Mouse (Mus musculus): ENCODE data around the gene Hnf4a. TPM values are rescaled to one million over a fixed set of nuclear protein-coding genes. Genes with fewer than 3 reads are reported as not detected.

Gene Hnf4a
- polyA plus RNA-seq, 1 experiment from 2014 or later = not detected

DNA sequence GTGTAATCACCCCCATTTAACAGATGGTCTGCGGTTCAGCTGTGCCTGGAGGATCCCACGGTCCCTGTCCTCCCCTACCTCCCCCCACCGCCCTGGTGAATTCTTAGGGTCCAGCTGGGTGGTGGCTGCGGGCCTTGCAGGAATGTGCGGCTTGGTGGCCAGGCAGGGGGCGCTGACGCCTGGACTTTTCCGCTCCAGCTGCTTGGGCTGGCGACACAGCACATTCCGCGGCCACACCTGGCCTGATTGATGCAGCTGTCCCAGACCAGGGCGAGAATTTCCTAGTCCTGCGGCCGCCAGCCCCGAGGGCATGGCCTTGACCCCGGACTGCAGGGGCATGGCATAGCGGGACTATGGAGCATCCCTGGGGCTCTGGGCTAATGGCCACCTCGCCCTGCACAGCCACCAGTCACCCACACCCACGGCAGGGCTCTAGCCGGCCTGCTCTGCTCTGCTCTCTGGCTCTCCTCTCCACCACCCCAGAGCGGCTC is 25.0 kb upstream of the Hnf4a start:
- Histone ChIP-seq H3K4me1 (replicated peaks; ENCODE audit: control insufficient read depth, insufficient read depth, low read length) (0 out of 2 replicates have a peak, but pooled peaks cover 4% of the 10 kb centered on the region), H3K4me2 (replicated peaks) (peak overlapping the region; percentile 50), H3K9ac (peak overlapping the region; percentile 49), H3K27me3 (ENCODE audit: control insufficient read depth, insufficient read depth, low read length) (peaks cover 6% of the 10 kb centered on the region; the same call in 1 of the 2 replicates), H3K27ac (no peak overlapping the region), H3K9me3 (ENCODE audit: control insufficient read depth, low read length) (no peaks in the 10 kb centered on the region), H3K36me3 (replicated peaks; ENCODE audit: control insufficient read depth, insufficient read depth) (no peaks in the 10 kb centered on the region), H3K4me3 (replicated peaks; ENCODE audit: low read length) (peak overlapping the region; percentile 23)
- 3% methylated on average over 21 of the region's 21 CpGs for WGBS
- ATAC-seq (ENCODE audit: low FRiP score) (no peak; the same call in 1 of the 2 replicates), DNase-seq (ENCODE audit: low spot score) (peak; percentile 37)

- H3K9me3 ChIP-seq (ENCODE audit: control insufficient read depth, low read length) = no peaks in the 10 kb centered on the region
- H3K4me1 ChIP-seq (replicated peaks; ENCODE audit: control insufficient read depth, insufficient read depth, low read length) = no peaks in the 10 kb centered on the region
- no peak overlapping the region for H3K27ac ChIP-seq
- DNase-seq (ENCODE audit: low spot score) (no peak), ATAC-seq (ENCODE audit: low FRiP score) (no peak)
- no peak overlapping the region for H3K9ac ChIP-seq
- no peaks in the 10 kb centered on the region for H3K36me3 ChIP-seq (replicated peaks; ENCODE audit: control insufficient read depth, insufficient read depth)
- H3K4me3 ChIP-seq (replicated peaks; ENCODE audit: low read length) = no peak overlapping the region
- H3K4me2 ChIP-seq (replicated peaks) = no peak overlapping the region
- H3K27me3 ChIP-seq (ENCODE audit: control insufficient read depth, insufficient read depth, low read length) = no peaks in the 10 kb centered on the region
- 93% methylated on average over 3 of the region's 3 CpGs for WGBS
These were observed 19.2 kb upstream of the Hnf4a start for GRCm38 (mm10) chr2:163487360-163487759.

DNA sequence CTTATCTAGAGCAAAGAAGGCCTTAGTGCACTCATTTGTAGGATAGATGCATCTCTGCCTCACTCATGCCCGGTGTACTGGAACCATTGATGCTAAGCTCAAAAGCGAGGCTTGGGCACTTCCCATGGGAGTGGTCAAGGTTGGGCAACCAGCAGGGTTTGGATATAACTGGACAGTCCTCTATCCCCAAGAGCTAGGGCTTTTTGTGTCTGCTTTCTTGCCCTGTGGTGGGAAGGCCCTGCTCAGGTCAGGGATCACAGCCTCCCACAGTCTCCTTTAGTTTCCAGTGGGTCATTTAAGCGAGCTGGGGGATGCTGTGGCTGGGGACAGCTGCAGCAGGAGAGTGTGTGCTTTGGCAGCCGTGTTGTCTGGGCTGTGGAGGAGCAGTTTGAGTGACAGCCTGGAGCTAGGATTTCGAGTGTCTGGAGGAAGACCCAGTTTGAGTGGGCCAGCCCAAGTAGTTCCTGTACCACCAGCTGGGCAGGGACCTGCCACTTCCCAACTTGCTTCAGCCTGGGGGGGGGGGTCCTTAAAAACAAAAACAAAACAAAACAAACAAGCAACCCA is 16.8 kb upstream of the Hnf4a start:
- Histone ChIP-seq H3K4me3 (replicated peaks; ENCODE audit: low read length) (no peak overlapping the region), H3K27ac (no peak overlapping the region), H3K9me3 (ENCODE audit: control insufficient read depth, low read length) (no peaks in the 10 kb centered on the region), H3K4me2 (replicated peaks) (no peak overlapping the region), H3K36me3 (replicated peaks; ENCODE audit: control insufficient read depth, insufficient read depth) (no peaks in the 10 kb centered on the region), H3K9ac (no peak overlapping the region), H3K27me3 (ENCODE audit: control insufficient read depth, insufficient read depth, low read length) (no peaks in the 10 kb centered on the region), H3K4me1 (replicated peaks; ENCODE audit: control insufficient read depth, insufficient read depth, low read length) (no peaks in the 10 kb centered on the region)
- ATAC-seq (ENCODE audit: low FRiP score) (no peak), DNase-seq (ENCODE audit: low spot score) (no peak)
- 48% methylated on average over 5 of the region's 5 CpGs for WGBS

DNA sequence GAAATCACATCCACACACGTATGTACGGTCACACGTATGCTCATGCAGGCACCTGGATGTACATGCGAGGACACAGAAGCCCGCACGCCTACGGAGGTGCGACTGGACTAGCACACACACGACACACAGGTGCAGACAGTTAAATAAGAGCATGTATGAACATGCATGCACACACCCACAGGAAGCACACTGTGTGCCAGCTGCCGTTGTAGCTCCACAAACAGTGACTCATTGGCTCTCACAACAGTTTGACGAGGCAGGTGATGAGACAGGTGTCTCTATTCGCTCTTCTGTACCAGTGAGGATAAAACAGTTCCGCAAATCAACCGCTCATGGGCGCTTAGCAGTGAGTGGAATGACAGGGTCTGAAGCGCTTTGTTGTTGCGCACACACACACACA is 16.0 kb upstream of the Hnf4a start:
- DNase-seq (ENCODE audit: low spot score) (no peak), ATAC-seq (ENCODE audit: low FRiP score) (no peak)
- Histone ChIP-seq H3K9me3 (ENCODE audit: control insufficient read depth, low read length) (no peaks in the 10 kb centered on the region), H3K27ac (no peak overlapping the region), H3K36me3 (replicated peaks; ENCODE audit: control insufficient read depth, insufficient read depth) (no peaks in the 10 kb centered on the region), H3K4me3 (replicated peaks; ENCODE audit: low read length) (no peak overlapping the region), H3K9ac (no peak overlapping the region), H3K4me2 (replicated peaks) (no peak overlapping the region), H3K27me3 (ENCODE audit: control insufficient read depth, insufficient read depth, low read length) (no peaks in the 10 kb centered on the region), H3K4me1 (replicated peaks; ENCODE audit: control insufficient read depth, insufficient read depth, low read length) (no peaks in the 10 kb centered on the region)
- 94% methylated on average over 17 of the region's 17 CpGs for WGBS

DNA sequence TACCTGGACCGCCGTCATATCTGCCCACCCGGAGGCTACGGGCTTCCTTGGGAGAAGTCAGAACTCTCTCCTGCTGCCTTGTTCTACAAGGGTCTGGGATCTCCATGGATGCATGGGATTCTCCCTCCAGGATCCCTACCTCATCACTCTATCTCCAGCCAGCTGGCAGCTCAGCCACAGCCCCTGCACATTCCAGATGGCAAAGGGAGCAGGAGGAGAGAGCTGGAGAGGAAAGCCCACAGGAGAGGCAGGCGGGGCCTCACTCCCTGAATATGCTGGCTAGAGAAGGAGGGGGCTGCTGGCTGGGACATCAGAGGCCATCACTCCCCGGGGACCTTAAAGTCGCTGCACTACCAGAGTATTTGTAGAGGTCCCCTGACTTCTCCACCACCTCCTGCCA is 15.3 kb upstream of the Hnf4a start:
- Histone ChIP-seq H3K9me3 (ENCODE audit: control insufficient read depth, low read length) (no peaks in the 10 kb centered on the region), H3K4me1 (replicated peaks; ENCODE audit: control insufficient read depth, insufficient read depth, low read length) (no peaks in the 10 kb centered on the region), H3K27me3 (ENCODE audit: control insufficient read depth, insufficient read depth, low read length) (no peaks in the 10 kb centered on the region), H3K9ac (no peak overlapping the region), H3K4me3 (replicated peaks; ENCODE audit: low read length) (no peak overlapping the region), H3K4me2 (replicated peaks) (no peak overlapping the region), H3K27ac (no peak overlapping the region), H3K36me3 (replicated peaks; ENCODE audit: control insufficient read depth, insufficient read depth) (no peaks in the 10 kb centered on the region)
- ATAC-seq (ENCODE audit: low FRiP score) (no peak; the same call in 1 of the 2 replicates), DNase-seq (ENCODE audit: low spot score) (no peak)
- 41% methylated on average over 7 of the region's 7 CpGs for WGBS

- DNase-seq (ENCODE audit: low spot score) (no peak), ATAC-seq (ENCODE audit: low FRiP score) (no peak)
- WGBS = 76% methylated on average over 5 of the region's 5 CpGs
- H3K9ac ChIP-seq = no peak within 1 kb of the TSS
- no peak within 1 kb of the TSS for H3K27ac ChIP-seq
- no peaks in the 10 kb centered on the region for H3K9me3 ChIP-seq (ENCODE audit: control insufficient read depth, low read length)
- H3K36me3 ChIP-seq (replicated peaks; ENCODE audit: control insufficient read depth, insufficient read depth) = no peaks in the 10 kb centered on the region
- no peaks in the 10 kb centered on the region for H3K4me1 ChIP-seq (replicated peaks; ENCODE audit: control insufficient read depth, insufficient read depth, low read length)
- no peak within 1 kb of the TSS for H3K4me2 ChIP-seq (replicated peaks)
- H3K4me3 ChIP-seq (replicated peaks; ENCODE audit: low read length) = no peak within 1 kb of the TSS
- H3K27me3 ChIP-seq (ENCODE audit: control insufficient read depth, insufficient read depth, low read length) = no peaks in the 10 kb centered on the region
These were observed 14.6 kb upstream of the Hnf4a start, which contains the start of gene R3hdml for GRCm38 (mm10) chr2:163492018-163492417. TSS of gene R3hdml (plus strand) at chr2:163492318.

DNA sequence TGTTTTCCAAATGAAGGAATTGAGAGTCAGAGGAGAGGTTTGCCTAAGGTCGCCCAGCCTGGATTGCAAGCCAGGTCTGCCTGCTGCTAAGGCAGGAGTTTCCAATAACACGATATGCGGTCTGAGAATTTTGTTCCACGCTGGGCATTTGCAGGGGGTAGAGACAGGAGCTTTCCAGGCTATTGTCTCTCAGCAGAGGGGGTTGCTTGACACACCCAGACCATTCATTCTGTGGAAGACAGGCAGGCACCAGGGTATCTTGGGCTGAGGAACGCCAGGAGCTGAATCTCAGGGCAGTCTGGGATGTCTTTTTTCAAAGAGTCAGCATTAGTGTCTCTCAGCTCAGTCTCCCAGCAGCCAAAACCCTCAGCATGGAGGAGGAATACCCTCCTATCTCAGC is 13.6 kb upstream of the Hnf4a start:
- no peaks in the 10 kb centered on the region for H3K9me3 ChIP-seq (ENCODE audit: control insufficient read depth, low read length)
- H3K27me3 ChIP-seq (ENCODE audit: control insufficient read depth, insufficient read depth, low read length) = no peaks in the 10 kb centered on the region
- H3K4me2 ChIP-seq (replicated peaks) = no peak overlapping the region
- H3K4me1 ChIP-seq (replicated peaks; ENCODE audit: control insufficient read depth, insufficient read depth, low read length) = no peaks in the 10 kb centered on the region
- H3K9ac ChIP-seq = no peak overlapping the region
- ATAC-seq (ENCODE audit: low FRiP score) (no peak), DNase-seq (ENCODE audit: low spot score) (no peak)
- H3K4me3 ChIP-seq (replicated peaks; ENCODE audit: low read length) = no peak overlapping the region
- no peak overlapping the region for H3K27ac ChIP-seq
- H3K36me3 ChIP-seq (replicated peaks; ENCODE audit: control insufficient read depth, insufficient read depth) = no peaks in the 10 kb centered on the region
- WGBS = 10% methylated on average over 5 of the region's 5 CpGs

DNA sequence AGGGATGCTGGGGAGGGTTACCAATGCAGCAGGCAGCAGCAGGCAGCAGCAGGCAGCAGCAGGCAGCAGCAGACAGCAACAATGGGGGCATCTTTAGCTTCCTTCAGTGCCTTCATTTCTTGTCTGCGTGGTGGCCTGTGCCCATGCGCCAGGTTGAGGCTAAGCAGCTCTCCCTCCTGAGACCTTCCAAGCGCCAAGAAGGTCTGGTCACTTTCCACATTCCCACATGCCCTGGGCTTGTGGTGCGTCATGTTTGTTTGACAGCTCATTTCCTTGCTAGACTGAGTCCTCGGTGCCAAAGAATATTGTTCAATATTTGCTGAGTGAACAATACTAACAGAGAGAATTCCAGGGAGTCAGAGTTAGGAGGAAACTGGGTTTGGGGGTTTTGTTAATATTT is 12.6 kb upstream of the Hnf4a start:
- DNase-seq (ENCODE audit: low spot score) (no peak), ATAC-seq (ENCODE audit: low FRiP score) (no peak)
- no peak overlapping the region for H3K9ac ChIP-seq
- no peak overlapping the region for H3K4me2 ChIP-seq (replicated peaks)
- no peaks in the 10 kb centered on the region for H3K4me1 ChIP-seq (replicated peaks; ENCODE audit: control insufficient read depth, insufficient read depth, low read length)
- WGBS = 45% methylated on average over 5 of the region's 5 CpGs
- H3K27me3 ChIP-seq (ENCODE audit: control insufficient read depth, insufficient read depth, low read length) = no peaks in the 10 kb centered on the region
- H3K36me3 ChIP-seq (replicated peaks; ENCODE audit: control insufficient read depth, insufficient read depth) = no peaks in the 10 kb centered on the region
- H3K9me3 ChIP-seq (ENCODE audit: control insufficient read depth, low read length) = no peaks in the 10 kb centered on the region
- no peak overlapping the region for H3K4me3 ChIP-seq (replicated peaks; ENCODE audit: low read length)
- no peak overlapping the region for H3K27ac ChIP-seq

DNA sequence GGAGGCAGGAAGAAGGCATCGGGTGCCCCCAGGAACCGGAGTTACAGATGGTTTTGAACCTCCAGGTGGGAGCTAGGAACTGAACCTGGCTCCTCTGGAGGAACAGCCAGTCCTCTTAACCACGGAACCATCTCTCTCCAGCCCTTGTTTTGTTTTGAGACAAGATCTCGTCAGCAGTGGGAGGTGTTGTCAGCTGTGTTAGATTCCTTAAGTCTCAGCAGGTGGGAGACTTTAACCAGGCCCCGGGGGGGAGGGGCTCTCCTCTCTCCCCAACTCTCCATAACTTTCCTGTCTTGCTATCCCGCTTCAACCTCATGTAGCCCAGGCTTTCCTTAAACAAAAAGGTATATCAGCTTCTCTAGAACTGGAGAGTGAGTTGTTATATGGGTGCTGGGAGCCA is 12.2 kb upstream of the Hnf4a start:
- Histone ChIP-seq H3K4me2 (replicated peaks) (no peak overlapping the region), H3K27ac (no peak overlapping the region), H3K36me3 (replicated peaks; ENCODE audit: control insufficient read depth, insufficient read depth) (no peaks in the 10 kb centered on the region), H3K9ac (no peak overlapping the region), H3K4me1 (replicated peaks; ENCODE audit: control insufficient read depth, insufficient read depth, low read length) (no peaks in the 10 kb centered on the region), H3K4me3 (replicated peaks; ENCODE audit: low read length) (no peak overlapping the region), H3K9me3 (ENCODE audit: control insufficient read depth, low read length) (no peaks in the 10 kb centered on the region), H3K27me3 (ENCODE audit: control insufficient read depth, insufficient read depth, low read length) (no peaks in the 10 kb centered on the region)
- ATAC-seq (ENCODE audit: low FRiP score) = no peak
- no peak for DNase-seq (ENCODE audit: low spot score)
- WGBS = 49% methylated on average over 6 of the region's 6 CpGs

GRCm38 (mm10) chr2:163502219-163502618 is 4.4 kb upstream of the Hnf4a start:
- H3K9ac ChIP-seq = no peak overlapping the region
- H3K9me3 ChIP-seq (ENCODE audit: control insufficient read depth, low read length) = no peaks in the 10 kb centered on the region
- 62% methylated on average over 2 of the region's 2 CpGs for WGBS
- DNase-seq (ENCODE audit: low spot score) (no peak), ATAC-seq (ENCODE audit: low FRiP score) (no peak)
- no peak overlapping the region for H3K27ac ChIP-seq
- H3K4me1 ChIP-seq (replicated peaks; ENCODE audit: control insufficient read depth, insufficient read depth, low read length) = no peaks in the 10 kb centered on the region
- no peaks in the 10 kb centered on the region for H3K27me3 ChIP-seq (ENCODE audit: control insufficient read depth, insufficient read depth, low read length)
- no peak overlapping the region for H3K4me2 ChIP-seq (replicated peaks)
- no peak overlapping the region for H3K4me3 ChIP-seq (replicated peaks; ENCODE audit: low read length)
- no peaks in the 10 kb centered on the region for H3K36me3 ChIP-seq (replicated peaks; ENCODE audit: control insufficient read depth, insufficient read depth)

Measured in hindbrain, embryonic 14.5 days (tissue).